Mouse (Mus musculus): ENCODE measurements at regions not wholly inside any gene's neighbourhood (a gene's known extent, or its start where the extent isn't known, plus 50 kb on each side); places are given as distances from the start of the nearest gene placed in this dataset.

GRCm38 (mm10) chr19:14664682-14665417 lies 67.0 kb upstream of the Tle4 start:
- TF ChIP-seq CTCF (IDR thresholded peaks at IDR 0.05; ENCODE audit: extremely low read depth, insufficient read length, insufficient replicate concordance, low read depth, low read length) = no peak
- no peak for TF ChIP-seq POLR2A (IDR thresholded peaks at IDR 0.05; ENCODE audit: low read depth, low read length)
